In the genomic region with DNA sequence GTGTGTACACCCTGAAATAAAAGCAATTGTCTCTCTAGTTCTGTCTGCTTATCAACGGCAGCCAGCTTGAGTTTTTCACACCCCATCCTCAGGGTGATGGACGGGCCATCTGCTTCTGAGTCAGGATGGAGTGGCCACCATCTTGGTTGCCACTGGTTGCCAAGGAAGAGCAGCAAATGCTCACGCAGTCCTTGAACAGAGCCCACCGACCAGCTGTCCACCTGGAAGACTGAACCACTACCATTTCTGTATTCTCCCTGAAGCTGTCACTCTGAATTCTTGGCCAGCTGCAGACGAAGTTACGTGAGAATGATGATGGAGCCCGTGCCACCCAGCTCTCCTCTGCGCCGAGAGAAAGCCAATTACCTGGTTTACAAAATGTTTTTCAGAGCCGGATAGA, we compare ENCODE assay signal across 13 mouse cellular contexts.
A peak's percentile ranks its signal among the peaks of the same experiment; 100 is the strongest.
DNase-seq lines count a peak whose midpoint lies in the region; ATAC-seq and TF ChIP-seq lines count a peak whose summit lies in the region.
"Had no signal": no experiment of that assay in that cellular context is flagged by ENCODE, and none has a peak within 500 bp of the region (broad histone marks: within the 10 kb centered on the region; RNA-seq: fewer than 3 reads in every experiment).

No protein-coding gene starts in this region.

- TF ChIP-seq POLR2A in heart, adult 2 months (IDR thresholded peaks at IDR 0.05; ENCODE audit: insufficient read depth, low read depth, low read length) = no peak

- H3K36me3 ChIP-seq in heart, adult 2 months (ENCODE audit: control insufficient read depth, insufficient read depth, low read length) = no peaks in the 10 kb centered on the region
- H3K36me3 ChIP-seq in embryonic facial prominence, embryonic 10.5 days (replicated peaks) = no peaks in the 10 kb centered on the region
- H3K36me3 ChIP-seq: embryonic facial prominence, embryonic 12.5 days; lung, embryonic 15.5 days; neural tube, embryonic 15.5 days had no signal

- TF ChIP-seq CTCF in heart, adult 2 months (IDR thresholded peaks at IDR 0.05) = no peak

- no peak for TF ChIP-seq EP300 in heart, adult 2 months (IDR thresholded peaks at IDR 0.05; ENCODE audit: insufficient read depth, low read depth, low read length)

- no peak overlapping the region for H3K9ac ChIP-seq in heart, adult 2 months (ENCODE audit: low read depth, low read length)
- H3K9ac ChIP-seq: embryonic facial prominence, embryonic 12.5 days; lung, embryonic 15.5 days; neural tube, embryonic 15.5 days had no signal

- WGBS in heart, adult 2 months = 74% methylated on average over 10 of the region's 10 CpGs
- 87% methylated on average over 10 of the region's 10 CpGs for WGBS in embryonic facial prominence, embryonic 10.5 days

- H3K4me3 ChIP-seq in heart, adult 2 months = no peak overlapping the region
- no peak overlapping the region for H3K4me3 ChIP-seq in embryonic facial prominence, embryonic 10.5 days
- H3K4me3 ChIP-seq: embryonic facial prominence, embryonic 12.5 days; lung, embryonic 15.5 days; neural tube, embryonic 15.5 days had no signal

- H3K27ac ChIP-seq in heart, adult 2 months = no peak overlapping the region
- H3K27ac ChIP-seq in embryonic facial prominence, embryonic 10.5 days (replicated peaks) = no peak overlapping the region
- H3K27ac ChIP-seq: embryonic facial prominence, embryonic 12.5 days; lung, embryonic 15.5 days; neural tube, embryonic 15.5 days had no signal

- no peaks in the 10 kb centered on the region for H3K79me2 ChIP-seq in heart, adult 2 months (replicated peaks; ENCODE audit: control insufficient read depth, insufficient read depth, low read length)

- intact Hi-C loops in heart, adult 2 months (cut with DNase I) = no loop called here

- H3K27me3 ChIP-seq in heart, adult 2 months (ENCODE audit: control insufficient read depth, insufficient read depth, low read length) = peaks cover 2% of the 10 kb centered on the region; the same call in 1 of the 2 replicates
- H3K27me3 ChIP-seq in embryonic facial prominence, embryonic 10.5 days (replicated peaks; ENCODE audit: low read depth, poor library complexity, severe bottlenecking) = no peaks in the 10 kb centered on the region
- H3K27me3 ChIP-seq: embryonic facial prominence, embryonic 12.5 days; lung, embryonic 15.5 days; neural tube, embryonic 15.5 days had no signal

- DNase-seq in cerebellum, postnatal 14 days = peak; percentile 58 to 65
- peak; percentile 51 to 52 for DNase-seq in left cerebral cortex, adult 18-20 months (ENCODE audit: low spot score in 2 of 2)
- no peak for DNase-seq in left cerebral cortex, adult 11 months (ENCODE audit: low spot score)
- peak; percentile 55 to 78 for DNase-seq in layer of hippocampus, postnatal 14 days (ENCODE audit: low spot score in 2 of 2)
- DNase-seq in telencephalon, adult 2 months (ENCODE audit: low read depth, low spot score) = peak; percentile 62
- no peak for DNase-seq in heart, adult 2 months
- no peak for DNase-seq in embryonic facial prominence, embryonic 10.5 days (ENCODE audit: low spot score)
- DNase-seq: cerebellum, postnatal 36 days; thymus, postnatal 14 days had no signal

- H3K9me3 ChIP-seq in embryonic facial prominence, embryonic 10.5 days = no peaks in the 10 kb centered on the region
- H3K9me3 ChIP-seq: embryonic facial prominence, embryonic 12.5 days; lung, embryonic 15.5 days; neural tube, embryonic 15.5 days had no signal

- no peak for ATAC-seq in cerebellum, adult (ENCODE audit: insufficient number of reproducible peaks, low FRiP score, low TSS enrichment)

- H3K4me1 ChIP-seq in heart, adult 2 months (ENCODE audit: control insufficient read depth, insufficient read depth, low read length) = no peaks in the 10 kb centered on the region
- peaks cover 4% of the 10 kb centered on the region; the same call in 1 of the 2 replicates for H3K4me1 ChIP-seq in embryonic facial prominence, embryonic 10.5 days
- H3K4me1 ChIP-seq: embryonic facial prominence, embryonic 12.5 days; lung, embryonic 15.5 days had no signal

Comparison
In these comparisons a context has a peak if more than half of its experiments do, and no peak if none do; other contexts are left out.
1. DNase-seq: peak in cerebellum, postnatal 14 days (2 of 2), left cerebral cortex, adult 18-20 months (2 of 2), layer of hippocampus, postnatal 14 days (2 of 2) and telencephalon, adult 2 months (single experiment); none in left cerebral cortex, adult 11 months (single experiment), heart, adult 2 months (0 of 2) and embryonic facial prominence, embryonic 10.5 days (single experiment).